Mouse (Mus musculus): ENCODE data around the gene Gcn1l1.

Gcn1l1 gene

DNA sequence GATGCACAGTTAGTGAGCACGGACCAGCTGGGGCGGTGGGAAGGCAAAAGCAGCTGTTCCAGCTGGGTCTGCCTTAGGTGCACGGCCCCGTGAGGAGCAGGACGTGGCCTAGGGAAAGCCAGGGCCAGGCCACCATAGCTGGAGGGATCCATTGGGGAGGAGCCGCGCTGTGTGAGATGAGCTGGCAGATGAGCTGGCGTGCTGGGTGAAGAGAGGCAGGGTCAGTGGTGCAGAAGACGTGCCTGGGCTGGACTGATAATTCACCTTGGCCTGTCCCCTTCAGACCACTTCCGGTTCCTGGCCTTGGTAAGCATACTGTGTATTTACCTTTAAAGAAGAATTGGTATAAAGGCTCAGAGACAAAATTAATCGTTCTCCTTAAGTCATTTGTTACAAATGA lies 46.5 kb downstream of the Gcn1l1 start:
- no peak for DNase-seq (ENCODE audit: low spot score)

DNA sequence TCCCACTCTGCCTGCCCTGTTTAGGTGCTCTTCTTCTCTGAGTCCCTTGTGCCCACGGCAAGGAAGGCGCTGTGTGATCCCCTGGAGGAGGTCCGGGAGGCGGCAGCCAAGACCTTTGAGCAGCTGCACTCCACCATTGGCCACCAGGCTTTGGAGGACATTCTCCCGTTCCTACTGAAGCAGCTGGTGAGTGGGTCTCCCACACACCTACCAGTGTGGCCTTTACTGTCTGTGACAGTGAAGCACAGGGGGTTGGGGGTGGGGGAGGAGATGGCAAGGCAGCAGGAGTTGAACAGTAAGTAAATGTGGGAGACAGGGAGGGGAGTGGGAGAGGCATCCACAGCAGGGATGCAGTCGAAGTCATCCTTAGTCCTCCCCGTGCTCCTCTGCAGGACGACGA lies 48.3 kb downstream of the Gcn1l1 start:
- DNase-seq (ENCODE audit: low spot score): no peak

DNA sequence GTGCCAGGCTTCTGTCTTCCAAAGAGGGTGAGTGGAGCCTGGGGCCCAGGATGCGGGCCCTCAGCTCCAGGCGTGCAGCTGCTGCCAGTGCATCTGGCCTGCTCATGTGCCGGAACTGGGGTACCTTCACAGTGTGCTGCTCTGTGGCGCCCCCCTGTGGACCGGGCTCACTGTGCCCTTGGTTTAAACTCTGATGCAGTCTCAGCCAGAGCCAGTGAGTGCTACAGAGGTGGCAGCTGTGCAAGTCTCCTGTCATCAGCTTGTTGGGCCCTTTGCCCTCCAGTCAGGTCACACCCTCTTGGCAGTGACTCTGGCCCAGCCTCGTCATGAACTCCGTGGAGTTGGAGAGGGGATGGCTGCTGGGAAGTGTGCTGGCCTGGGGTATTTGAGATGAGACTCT lies 49.9 kb downstream of the Gcn1l1 start:
- DNase-seq (ENCODE audit: low spot score): no peak

DNA sequence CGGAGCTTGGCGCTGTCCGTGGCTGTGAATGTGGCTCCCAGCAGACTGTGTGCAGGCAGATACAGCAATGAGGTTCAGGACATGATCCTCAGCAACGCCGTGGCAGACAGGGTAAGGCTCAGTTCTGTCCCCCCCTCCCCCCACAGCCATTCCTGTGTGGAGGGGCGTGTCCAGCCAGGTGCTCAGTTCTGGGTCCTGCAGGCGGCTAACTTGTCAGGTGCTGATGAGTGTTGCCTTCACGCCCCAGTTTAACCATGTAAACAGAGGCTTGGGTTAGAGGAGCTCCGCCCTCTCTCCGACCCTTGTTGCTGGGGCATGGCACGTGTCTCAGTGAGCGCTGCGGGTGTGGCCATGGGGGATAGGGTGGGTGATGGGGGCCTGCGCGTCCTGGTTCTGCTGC lies 54.6 kb downstream of the Gcn1l1 start:
- DNase-seq (ENCODE audit: low spot score): no peak

DNA sequence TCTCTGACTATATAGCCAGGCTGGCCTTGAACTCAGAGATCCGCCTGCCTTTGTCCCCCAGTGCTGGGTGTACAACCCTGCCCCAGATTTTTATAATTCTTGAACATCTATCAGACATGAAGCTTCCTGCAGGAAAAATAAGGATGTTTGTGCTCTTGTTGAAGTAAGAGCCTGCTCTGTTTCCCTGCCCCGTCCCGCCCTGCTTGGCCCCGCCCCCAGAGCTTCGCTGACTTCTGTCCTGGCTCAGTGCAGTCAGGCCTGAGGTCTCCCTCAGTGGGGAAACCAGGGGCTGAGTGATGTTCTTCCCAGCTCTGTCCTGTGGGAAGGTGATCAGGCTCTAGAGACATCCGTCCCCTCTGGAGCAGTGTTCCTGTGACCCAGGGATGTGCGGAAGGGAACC lies 57.6 kb downstream of the Gcn1l1 start:
- no peak for DNase-seq (ENCODE audit: low spot score)

DNA sequence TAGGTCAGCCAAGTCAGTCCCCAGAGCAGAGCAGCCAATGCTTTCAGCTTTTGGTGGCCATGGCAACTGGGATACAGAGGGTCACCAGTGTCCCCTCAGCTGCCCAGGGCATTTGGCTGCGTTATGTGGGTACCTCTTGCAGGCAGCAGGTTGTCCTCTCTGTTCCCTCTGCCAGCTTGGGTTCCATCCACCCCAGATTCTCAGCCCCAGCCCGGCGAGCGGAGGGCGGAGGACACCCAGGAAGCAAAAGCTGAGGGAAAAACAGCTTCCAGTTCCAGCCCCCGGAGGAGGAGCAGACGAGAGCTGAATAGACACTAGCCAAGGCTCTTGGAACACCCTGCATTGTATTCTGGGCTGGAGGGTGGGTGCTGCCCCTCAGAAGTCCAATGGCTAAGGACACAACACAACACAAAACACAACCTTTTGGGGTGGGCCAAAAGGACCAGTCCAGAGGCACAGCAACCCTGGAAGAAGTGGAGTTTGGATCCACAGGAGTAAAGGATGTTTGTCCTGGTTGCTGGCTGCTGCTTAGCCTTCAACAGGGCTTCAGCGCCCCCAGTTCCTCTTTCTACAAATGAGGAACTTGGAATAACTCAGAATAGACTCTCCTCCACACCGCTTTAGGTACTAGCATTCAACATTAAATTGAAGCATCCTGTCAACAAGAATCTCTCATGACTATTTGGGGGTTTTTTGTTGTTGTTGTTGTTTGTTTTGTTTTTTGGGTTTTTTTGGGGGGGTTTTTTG lies 58.8 kb downstream of the Gcn1l1 start:
- DNase-seq (ENCODE audit: low spot score): no peak

DNA sequence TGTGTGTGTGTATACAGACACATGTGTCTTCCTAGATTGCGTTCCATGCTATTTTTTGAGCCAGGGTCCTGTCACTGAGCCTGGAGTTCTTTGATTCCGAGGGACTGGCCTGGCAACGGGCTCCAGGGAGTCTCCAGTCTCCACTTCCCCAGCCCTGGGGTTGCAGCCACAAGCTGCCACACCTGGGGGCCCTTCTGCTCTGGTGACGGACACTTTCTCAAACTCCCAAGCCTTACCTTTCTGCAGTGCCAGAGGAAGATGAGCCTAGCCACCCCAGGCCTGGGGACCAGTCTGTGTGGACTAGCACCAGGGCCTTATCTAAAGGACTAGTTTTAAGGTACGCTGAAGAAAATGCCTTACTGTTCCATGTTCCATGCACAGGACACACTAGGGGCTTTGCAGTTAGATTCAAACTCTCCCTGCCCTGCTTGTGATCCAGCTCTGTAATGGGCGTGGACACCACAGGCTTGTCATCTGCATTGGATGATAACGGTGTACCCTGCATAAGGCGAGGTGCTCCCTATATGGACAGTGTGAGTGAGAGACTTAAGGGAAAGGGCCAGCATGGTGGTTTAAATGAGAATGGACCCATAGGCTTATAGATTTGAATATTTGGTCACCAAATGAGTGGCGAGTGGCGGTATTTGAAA lies 61.3 kb downstream of the Gcn1l1 start:
- DNase-seq (ENCODE audit: low spot score): no peak

DNA sequence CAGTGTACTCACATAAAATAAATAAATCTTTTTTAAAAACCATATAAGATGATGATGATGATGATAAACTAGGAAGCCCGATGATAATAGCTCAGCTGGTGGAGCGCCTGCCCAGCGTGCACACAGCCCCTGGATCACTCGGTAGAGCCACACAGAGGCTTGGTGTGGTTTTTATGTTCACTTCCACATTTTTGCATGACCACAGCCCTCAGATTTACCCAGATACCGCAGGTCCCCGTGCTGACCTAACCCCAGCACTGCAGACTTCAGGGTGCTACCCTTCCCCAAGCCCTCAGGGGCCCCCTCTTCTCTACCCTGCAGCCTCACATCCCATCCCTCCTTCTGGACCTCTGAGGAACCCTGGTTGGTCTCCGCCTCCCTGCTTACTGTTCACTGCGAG lies 63.0 kb downstream of the Gcn1l1 start:
- no peak for DNase-seq (ENCODE audit: low spot score)

DNA sequence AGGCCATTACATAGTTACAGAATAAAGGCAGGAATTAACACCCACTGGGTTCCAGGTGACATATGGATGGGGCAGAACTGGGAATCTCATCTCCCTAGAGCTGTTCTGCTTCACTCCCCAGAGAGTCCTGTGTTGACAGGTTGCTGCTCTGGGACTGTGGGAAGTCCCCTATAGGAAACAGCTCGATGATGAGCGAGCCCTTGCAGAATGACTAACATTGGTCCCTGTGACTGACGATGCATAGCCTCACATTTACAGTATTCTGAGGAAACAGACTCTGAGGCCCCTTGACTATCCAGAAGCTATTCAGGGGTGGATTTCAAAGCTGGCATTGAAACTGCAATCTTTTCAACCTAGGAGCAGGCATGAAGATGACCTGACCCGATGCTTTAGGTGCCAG lies 64.6 kb downstream of the Gcn1l1 start:
- no peak for DNase-seq (ENCODE audit: low spot score)

DNA sequence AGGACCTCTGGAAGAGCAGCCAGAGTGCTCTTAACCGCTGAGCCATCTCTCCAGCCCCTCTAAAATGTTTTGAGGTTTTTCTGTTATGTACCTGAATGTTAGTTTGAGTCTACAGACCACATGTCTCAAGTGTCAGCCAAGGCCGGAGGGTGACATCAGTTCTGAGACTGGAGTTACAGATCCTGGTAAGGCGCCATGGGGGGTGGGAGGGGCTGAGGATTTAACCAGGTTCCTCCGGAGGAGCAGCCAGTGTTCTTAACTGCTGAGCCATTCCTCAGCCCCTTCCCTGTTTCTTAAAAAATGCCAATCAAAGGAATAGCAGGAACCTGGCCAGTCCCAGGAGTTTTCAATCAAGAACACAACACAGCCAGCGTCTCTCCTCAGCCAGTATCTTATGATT lies 65.2 kb downstream of the Gcn1l1 start:
- DNase-seq (ENCODE audit: low spot score): no peak

DNA sequence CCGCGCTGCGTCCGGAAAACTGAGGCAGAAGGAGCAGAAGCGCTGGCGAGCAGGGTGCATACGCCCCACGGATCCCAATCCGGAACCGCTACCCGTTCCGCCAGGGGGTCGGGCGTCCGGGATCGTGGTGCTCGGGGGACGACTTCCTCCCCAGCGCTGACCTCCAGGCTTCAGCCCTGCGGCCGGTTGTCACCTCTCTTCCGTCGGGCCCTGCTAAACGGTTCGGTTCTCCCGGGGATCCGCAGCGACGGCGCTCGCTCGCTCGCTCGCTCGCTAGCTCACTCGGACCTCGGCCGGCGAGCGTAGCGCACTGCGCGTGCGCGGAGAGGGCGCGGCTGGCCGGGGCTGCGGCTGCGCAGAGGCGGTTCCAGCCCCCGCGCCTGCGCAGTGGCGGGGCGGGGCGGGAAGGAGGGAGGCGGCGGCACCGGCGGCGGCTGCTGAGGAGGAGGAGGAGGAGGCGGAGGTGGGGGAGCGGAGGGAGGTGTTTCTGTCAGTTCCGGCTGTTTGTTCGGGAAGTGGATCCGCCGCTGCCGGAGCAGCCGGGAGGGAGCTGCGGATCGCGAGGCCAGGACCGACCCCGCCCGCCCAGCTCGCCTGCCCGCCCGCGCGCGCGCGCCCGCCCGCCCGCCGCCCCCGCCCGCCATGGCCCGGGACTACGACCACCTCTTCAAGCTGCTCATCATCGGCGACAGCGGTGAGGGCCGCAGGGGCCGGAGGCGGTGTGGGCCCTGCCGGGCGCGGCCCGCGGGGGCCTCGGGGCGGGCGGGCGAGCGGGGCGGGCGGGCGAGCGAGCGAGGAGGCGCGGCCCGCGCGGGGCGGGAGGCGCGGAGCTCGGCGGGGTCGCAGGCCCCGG lies 66.7 kb downstream of the Gcn1l1 start, which contains the start of gene Rab35:
Gene Rab35, plus strand, starts transcription at position 404 of the 853 bp plus-strand sequence.
- peak; percentile 95 for DNase-seq (ENCODE audit: low spot score)

DNA sequence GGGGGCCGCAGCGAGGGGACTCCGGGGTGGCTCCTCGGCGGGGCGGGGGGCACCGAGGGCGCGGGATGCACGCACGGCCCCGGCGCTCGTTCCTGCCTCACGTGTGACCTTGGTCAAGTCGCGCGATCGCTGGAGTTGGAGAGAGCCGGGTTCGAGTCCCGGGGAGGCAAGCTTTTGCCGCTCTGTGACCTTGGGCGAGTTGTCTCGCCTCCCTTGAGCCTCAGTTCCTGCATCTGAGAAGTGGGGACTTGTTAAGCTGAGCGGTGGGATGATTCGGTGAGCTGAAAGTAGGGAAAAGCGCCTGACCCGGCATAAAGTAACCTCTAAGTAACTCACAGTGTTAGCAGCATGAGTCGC lies 67.3 kb downstream of the Gcn1l1 start:
- DNase-seq (ENCODE audit: low spot score): peak; percentile 33

DNA sequence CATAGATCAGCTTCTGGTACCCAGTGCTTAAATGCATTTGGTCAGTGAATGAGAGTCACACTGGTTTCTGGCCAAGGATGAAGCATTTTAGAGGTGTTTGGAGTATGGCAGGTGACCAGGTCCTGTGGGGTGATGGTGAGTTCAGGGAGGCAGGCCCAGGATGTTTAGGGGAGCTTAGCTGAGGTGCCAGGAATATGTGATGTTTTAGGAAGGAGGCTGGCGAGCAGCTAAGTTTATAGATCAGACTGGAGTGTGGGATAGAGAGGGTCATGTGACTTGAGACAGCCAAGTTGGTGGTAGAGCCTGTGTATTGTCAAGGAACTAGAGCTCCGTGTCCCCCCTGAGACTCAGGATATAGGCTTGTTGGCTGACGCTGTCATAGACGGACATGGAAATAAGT lies 68.0 kb downstream of the Gcn1l1 start:
- DNase-seq (ENCODE audit: low spot score): no peak

DNA sequence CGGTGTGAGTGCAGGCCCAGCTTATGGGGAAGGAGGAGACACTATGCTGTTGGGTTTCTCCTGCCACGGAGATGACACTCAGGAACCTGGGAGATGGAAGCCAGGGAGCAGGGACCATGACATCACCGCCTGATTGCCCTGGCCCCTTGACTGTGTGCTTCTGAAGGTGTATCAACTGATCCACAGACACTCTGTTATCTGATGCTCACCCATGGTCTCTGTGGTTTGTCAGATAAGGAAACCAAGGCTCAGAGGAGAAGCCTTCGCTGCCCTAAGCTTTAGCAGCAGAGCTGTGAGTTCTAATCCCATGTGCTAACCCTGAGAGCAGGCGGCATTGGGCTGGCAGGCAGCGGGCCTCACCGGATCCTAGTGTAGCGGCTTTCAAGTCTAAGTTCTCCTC lies 69.0 kb downstream of the Gcn1l1 start:
- no peak for DNase-seq (ENCODE audit: low spot score)

DNA sequence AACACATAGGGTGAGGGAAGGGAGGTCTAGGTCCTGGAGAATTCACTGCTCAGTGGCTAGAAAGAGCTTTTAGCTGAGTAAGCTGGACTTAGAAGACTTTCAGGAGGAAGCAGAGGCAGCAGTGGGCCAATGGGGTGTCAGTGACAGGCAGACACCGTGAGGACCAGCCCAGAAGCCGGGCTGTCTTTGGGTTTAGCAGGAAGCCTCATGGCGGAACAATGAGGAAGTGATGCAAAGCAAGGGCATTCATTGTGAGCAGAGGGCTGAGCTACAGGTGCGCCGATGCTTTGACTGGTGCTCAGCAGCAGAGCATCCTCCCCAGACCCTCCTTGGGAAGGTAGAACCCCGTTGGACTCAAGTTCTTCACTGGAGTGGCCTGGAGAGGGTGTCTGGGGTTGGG lies 70.5 kb downstream of the Gcn1l1 start:
- DNase-seq (ENCODE audit: low spot score): no peak

DNA sequence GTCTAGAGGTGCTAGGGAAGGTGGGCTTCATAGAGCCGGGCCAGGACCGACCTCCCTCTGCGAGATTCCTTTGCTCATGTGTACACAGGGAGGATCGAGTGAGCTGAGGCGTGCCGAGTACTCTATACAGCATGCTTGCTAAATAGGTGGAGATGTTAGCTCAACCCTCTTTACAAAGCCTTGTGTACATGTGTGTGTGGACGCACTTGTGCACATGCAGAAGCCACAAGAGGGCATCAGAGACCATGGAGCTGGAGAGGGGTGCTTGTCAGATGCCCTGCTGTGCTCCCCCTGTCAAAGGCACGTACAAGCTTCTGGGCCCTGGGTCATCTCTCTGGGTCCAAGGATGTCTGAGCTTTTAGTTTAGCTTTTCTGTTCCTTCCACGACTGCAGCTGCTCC lies 79.1 kb downstream of the Gcn1l1 start:
- DNase-seq (ENCODE audit: low spot score): no peak

DNA sequence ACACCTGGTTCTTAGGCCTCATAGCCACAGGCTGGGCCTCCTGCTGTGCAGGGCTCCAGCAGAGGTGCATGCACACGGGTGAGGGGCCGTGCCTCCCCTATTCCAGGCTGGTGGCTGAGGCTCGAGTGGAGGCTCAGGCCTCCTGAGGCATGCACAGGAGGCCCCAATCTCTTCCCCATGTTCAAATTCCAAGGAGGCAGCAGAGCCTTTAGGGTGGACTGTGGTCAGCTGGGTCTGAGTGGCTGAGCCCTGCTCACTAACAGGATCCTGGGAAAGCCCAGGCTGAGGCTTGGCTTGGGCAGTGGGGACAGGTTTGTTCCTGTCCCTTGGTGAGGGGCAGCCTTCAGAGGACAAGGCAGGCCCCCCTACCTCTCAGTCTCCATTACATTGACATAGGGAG lies 83.8 kb downstream of the Gcn1l1 start:
- no peak for DNase-seq (ENCODE audit: low spot score)

DNA sequence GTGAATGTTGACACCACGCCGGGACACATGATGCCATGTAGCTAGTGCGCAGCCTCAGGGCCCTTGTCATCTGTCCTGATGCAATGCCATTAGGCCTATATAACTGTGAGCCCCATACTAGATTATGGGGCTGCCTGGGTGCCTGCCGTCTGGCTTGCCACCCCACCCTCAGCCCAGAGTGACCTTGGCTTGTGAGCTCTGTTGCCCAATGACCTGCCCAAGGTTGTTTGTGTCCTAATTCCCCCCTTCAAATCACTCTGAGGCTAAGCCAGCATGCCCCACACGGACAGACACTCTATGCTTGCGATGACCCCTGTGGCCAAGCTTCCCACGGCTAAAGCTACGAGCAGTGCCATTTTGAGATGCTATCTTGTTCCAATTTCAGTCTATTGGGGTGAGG lies 84.6 kb downstream of the Gcn1l1 start:
- DNase-seq (ENCODE audit: low spot score): no peak

DNA sequence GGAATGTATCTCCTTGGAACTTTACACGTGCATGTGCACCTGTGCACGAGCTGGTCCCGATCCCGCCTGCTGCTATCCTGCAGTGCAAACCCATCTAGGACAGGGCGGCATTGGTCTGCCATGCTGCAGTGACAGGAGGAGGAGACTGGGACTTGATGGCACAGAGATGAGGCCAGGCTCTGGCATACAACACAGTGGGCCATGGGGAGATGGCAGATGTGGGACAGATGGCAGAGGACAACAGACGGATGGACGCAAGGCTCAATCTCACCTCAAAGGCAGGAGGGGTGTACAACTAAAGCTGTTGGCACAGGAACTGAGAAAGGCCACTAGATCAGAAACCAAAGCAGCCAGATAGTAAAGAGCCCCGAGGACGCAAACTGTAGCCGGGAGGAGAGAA lies 85.8 kb downstream of the Gcn1l1 start:
- no peak for DNase-seq (ENCODE audit: low spot score)

DNA sequence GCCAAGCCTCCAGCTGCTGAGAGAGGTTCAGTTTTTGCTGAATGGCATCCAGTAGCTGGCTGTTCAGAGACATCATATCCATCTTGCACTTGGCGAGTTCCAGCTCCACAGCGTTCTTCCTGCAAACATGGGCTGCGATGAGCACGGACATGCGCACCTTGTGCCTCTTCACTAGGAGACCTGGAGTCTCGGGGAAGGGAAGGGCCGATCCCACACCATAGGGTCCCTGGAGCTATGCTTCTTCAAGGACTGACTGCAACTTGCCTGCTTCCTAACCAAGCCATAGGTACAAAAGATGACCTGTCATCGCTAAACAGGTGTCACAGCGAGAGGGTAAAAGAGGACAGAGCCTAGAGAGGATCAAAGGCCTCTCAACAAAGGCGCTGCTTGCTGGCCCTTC lies 86.8 kb downstream of the Gcn1l1 start:
- no peak for DNase-seq (ENCODE audit: low spot score)

DNA sequence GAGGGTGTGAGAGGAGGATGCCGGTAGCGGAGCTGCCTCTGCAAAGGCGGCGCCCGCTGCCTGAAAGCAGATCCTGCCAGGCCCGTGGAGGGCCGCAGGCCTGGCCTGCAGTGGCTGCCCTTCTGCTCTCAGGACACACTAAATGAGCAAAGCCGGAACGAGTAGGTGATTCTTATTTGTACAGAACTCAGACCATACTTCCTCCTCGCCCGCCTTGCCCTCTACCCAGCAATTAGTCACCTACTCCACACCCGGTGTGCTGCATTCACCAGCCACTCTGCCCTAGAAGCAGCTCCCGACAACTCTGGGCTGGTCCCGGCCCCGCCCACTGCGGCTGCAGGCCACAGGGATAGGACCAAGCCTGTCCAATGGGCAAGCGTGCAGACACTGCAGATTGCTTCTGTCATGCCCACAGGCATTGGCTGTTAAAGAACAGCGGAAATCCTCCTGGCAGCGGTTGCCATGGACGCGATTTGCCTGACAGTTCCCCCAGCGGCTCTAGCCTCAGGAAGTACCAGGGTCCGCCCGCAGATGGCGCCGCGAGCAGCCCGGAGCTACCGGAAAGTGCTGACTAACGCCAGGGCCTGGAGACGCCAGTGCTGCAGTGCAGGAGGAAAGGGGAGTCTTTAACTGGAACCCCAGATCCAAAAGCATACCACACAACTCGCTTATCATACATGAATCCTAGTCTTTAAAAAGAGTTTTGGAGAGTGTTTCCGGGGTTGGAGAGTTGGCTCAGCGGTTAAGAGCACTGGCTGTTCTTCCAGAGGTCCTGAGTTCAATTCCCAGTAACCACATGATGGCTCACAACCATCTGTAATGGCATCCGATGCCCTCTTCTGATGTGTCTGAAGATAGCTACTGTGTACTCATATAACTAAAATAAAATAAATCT lies 87.9 kb downstream of the Gcn1l1 start:
- peak; percentile 100 for DNase-seq (ENCODE audit: low spot score)

DNA sequence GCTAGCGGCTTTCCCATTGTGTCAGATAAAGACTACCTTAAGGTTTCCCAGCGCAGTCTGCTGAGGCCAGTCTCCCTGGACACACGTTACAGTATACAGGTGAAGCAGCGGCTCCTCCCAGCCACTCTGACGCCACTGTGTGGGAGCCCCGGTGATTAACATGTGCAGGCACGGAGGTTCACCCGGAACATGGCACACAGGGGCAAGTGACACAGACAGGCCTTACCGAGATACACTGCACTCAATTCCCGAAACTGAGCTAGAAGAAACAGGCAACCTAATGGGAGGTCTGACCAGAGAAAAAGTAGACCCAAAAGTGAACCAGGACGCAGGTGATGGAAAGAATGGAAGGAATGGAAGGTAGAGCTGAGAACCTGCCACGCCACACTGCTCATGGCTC lies 88.7 kb downstream of the Gcn1l1 start:
- DNase-seq (ENCODE audit: low spot score): no peak

Measured in ovary, postnatal 14 days (tissue).